Mouse (Mus musculus) right cerebral cortex, postnatal 4 days (tissue): Measurements from ENCODE around the gene F11r.
A peak's percentile ranks its signal among the peaks of the same experiment; 100 is the strongest.

ENCODE experiments used
- DNase-seq: peaks from one replicate; pipeline ENCODE4 v3.0.0-alpha.2; 2022

F11r gene

DNA sequence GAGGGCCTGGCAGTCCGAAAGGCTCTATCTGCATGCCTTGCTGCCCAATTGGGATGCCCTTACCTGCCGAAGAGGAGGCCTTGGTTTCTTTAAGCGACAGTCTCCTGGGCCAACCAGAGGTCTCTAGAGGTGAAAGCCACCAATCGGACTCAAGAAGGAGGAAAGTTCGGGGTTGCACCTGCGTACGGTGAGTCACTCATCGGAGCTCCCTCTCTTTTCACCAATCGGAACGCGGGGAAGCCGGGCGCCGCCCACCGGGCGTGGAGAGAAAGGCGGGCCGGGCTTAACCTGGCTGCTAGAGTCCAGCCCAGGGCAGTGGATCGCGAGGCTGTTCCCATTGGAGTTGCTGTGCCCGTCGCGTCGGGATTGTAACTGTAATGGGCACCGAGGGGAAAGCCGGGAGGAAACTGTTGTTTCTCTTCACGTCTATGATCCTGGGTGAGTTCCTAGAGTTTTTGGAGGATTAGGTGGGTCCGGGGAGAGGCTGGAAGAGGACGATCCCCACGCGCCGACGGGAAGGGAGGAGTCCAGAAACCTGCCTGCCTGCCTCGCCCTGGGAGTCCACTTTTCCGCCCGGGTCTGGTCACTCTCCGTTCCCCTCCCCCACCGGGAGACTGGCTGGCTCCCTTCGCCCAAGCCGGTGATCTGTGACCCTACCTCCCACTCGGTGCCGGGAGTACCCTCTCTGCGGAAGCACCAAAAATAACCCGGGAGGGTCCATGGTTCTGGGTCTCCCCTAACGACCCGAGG is at the start of gene F11r:
Gene F11r (plus strand): TSS at position 272 of the 750 bp plus-strand sequence.
- DNase-seq = no peak

DNA sequence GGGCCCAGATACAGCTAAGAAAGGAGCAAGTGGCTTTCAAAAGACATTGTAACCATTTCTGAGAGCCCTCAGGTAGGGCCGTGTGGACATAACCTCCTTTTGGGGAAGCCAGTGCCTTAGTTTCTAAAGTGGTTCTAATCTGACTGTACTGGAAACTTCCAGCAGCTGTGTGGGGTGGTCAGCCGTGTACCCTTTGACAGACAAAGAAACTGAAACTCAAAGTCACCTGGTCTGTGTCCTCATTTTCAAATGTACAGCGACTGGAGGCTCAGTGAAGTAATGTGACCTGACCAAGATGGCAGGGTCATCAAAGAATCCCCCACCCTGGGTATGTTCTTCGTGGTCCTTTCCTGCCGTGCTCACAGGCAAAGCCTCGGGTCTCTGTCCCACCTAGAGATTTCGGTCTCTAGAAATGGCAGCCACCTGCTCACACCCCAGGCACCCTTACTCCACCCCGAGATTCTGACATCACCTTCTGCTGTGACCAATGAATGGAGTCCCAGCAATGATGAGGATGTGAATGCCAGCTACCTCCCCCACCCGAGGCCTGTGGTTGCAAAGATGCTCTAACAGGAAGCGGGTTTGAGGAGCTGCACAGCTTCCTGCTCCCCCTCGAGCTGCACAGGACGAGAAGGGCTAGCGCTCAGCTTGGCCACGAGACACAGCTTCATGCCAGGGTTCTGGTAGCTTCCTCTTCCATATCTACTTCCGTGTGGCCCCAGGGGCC is 48.8 kb upstream of the F11r start, which contains the start of gene Arhgap30:
Gene Arhgap30 (plus strand): TSS at position 579 of the 727 bp plus-strand sequence.
- no peak for DNase-seq

DNA sequence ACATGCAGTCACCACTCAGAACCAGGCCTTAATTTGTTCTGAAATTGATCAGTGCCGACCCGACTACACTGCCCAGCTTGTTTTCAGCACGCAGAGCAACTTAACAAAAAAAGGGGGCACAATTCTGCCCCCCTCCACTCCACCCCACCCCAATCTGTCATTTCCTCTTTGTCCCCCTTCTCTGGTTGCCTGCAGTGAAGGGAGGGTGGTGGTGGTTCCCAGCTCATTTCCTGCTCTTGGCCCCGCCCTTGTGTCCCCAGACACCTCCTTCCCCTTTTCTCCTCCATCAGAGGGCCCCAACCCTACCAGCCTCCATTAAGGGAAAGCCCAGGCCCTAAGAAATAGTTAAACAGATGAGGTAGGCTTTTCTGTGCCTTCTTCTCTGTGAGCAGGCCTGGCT is 47.2 kb upstream of the F11r start:
- no peak for DNase-seq

DNA sequence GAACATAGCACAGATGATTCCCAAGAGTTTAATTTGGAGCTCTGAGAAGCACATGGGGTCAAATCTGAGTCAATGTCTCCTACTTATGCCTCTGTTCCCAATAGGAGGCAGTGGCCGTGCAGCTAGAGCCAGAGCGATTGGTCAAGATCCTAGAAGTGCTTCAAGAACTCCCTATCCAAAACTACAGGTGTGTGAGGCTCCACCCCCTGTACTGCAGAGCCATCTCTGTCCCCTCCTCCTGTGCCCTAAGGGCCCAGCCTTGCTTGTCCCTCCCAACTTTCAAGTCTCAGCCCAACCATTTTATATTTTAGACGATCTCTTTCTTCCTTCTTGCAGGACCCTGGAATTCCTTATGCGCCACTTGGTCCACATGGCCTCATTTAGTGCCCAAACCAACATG is 35.5 kb upstream of the F11r start:
- no peak for DNase-seq

DNA sequence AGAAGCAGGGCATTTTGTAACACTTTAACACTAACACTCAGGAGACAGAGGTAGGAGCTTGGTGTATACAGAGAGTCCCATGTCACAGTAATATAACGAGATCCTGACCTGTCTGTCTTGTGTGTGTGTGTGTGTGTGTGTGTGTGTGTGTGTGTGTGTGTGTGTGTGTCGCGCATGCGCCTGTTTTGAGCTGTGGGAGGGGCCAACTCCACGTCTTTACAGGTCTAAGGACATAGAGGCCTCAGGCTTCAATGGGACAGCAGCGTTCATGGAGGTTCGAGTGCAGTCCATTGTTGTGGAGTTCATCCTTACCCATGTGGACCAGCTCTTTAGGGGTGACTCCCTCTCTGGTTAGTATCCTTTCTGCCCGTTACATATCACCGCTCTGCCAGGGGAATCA is 34.3 kb upstream of the F11r start:
- no peak for DNase-seq

DNA sequence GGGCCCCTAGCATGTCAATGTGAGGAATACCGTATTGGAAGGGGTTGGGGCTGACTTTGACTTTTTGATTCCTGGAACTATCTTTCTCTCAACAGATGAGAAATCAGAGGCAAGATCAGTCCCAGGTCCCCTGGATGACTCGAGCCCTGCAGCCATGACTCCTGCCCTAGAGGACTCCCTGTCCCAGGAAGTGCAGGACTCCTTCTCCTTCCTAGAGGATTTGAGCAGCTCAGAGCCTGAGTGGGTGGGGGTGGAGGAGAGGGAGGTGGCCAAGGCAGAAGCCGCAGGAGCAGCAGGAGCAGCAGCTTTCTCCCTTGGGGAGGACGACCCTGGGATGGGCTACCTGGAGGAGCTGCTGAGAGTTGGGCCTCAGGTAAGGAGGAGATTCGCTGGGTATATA is 30.1 kb upstream of the F11r start:
- no peak for DNase-seq

DNA sequence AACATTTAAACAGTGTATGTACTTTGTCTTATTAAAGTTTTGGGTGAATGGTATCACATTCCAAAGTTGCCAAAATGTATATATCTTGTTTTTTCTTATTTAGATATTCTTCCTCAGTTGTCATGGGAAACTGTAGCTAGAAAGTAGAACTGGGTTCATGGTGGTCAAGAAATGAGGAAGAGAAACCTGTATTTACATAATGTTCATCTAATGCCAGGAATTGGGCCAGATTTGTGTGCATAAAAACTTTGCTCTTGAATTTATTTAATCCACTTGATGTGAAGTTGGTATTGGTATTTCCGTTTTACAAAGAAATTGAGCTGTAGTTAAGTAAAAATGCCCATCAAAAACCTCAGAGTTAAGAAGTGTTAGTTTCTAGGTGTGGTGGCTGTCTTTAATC is 27.1 kb upstream of the F11r start:
- no peak for DNase-seq

DNA sequence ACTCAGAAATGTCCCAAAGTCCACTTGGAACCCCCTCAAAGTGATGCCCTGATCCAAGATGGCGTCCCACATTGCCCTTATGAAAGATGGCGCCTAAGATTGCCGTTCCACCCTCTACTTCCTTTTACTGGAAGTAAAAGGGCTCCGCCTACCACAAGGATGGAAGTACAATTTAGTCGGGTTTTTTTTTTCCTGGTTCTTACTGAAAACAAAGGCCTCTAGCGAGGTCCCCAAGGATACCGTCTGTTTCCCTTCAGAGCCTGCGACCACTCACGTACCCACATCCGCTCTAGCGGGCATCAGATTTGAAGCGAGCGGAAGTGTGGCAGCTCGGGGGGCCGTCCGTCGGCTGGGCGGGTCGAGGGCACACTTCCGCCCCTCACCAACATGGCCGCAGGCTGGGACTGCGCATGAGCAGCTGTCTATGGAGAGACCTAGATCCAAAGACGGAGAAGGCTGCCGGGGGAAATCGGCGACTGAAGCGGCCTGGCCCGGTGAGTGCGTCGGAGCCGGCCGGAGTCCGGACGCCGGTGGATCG is 26.3 kb upstream of the F11r start, which contains the start of gene Usf1:
Gene Usf1 (plus strand): TSS at position 367 of the 538 bp plus-strand sequence.
- peak; percentile 93 for DNase-seq

DNA sequence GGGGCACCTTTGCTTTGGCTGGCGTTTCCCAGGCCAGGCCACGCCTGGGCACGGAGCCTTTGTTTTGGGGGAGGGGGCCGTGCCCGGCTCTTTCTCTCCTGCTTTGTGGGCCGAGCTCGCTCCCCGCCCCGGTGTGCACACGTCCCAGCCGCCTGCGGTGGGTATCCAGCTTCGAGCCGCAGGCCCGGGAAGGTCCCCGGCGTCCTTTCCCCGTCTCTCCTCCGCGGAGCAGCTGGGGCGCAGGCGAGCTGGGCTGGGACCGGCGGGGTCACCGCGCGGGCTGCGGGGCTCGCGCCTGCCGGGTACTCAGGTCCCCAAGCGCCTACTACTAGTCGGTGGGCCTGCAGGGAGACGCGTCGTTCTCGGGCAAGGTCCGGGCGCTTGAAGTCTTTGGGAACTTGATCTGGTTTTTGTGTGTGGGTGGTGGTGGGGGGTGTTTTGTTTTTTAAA is 25.8 kb upstream of the F11r start:
- no peak for DNase-seq

DNA sequence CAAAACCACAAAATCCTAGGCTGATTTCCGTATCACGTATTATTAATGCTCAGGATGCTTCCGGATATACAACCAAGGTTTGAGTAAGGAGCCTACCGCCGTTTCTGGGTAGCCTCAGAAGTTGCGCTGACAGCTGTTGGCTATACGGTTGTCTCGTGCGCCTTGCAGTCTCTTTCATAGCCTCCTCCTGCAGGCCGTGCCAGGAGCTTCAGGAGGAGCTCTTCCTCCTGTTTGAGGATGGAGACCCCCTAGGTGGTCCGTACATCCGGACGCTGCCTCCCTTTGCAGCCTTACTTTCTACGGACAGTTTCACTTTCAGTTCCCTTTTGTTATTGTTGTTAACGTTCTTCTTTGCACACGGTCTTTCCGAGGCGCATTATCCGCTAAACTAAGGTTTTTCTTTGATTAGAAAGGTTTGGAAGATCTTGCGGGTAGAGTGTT is 25.3 kb upstream of the F11r start:
- DNase-seq = peak; percentile 46

DNA sequence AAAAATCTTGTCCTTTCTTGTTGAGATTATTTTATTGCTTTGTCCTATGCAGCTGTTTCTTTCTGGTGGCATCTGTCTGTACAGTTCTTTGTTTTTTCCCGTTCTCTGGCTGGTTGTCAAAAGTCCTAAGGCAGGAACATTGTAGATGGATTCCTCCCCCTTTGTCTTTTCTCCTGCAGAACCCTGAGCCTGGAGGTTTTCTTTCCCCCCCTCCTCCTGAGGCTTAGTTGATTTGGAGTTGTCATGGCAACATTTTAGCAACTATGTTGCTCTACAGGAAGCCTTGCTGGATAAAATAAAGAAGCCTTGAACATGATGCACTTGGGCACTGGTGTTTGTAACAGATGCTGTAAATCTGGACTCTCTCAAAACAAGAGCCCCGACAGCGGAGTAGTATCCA is 24.9 kb upstream of the F11r start:
- DNase-seq = no peak

DNA sequence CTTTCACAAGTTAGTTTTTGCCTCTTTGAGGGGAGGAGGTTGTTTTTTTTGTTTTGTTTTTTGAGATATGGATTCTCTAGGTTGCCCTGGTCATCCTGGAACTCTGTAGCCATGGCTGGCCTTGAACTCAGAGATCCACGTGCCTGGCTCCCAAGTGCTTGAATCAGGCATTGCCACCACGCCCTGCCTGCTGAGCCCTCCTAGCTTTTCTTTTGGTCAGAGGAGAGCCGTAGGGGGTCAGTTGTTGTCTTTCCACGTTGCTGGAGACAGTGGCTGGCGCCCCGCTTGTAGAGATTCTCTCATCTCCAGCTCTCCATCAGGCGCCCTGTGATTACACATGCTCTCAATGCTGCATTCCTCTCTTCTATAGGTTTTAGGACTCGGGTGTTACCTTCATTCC is 23.7 kb upstream of the F11r start:
- DNase-seq = no peak

DNA sequence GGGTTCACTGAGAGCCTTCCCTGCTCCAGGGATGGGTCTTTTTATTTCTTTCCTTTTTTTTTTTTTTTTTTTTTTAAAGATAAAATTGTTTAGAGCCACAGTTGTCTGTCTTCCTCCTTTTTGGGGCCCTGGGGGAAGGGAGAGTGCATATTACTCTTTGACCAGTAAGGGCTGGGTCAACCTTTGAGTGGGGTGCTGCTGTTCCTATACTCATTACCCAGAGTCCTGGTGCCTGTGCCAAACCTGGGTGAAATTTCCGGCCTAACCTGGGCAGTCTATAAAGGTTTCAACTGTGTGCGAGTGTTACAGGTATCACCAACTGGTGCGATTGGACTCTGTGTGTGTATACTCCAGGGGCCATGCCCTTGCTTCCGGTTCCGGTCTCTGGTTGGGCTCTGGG is 18.7 kb upstream of the F11r start, which contains the start of gene Tstd1:
Gene Tstd1 (plus strand): TSS at position 213 of the 400 bp plus-strand sequence.
- DNase-seq = no peak

DNA sequence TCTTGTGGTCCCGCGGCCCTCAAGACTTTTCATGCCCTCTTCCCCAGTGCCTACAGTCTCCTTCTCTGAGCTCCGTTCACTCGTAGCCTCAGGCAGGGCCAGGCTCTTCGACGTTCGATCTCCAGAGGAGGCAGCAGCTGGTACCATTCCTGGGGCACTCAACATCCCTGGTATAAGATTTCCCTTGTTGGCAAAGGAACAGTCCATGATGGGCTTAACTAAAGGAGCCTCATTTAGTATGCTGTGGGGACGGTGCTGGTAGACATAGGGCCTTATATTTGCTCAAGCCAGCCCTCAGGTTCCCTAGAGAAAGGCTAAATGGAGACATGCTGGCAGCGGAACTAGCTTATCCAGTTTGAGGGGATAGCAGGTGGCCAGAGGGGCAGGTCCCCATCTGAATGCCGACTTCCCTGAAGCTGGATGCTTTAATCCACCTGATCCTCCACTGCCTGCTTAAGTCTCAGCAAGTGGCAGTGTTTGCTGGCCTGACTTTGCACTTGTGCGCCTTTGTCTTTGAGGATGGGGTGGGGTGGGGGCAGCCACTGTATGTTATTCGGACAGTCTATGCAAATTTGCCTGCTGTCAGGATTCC is 17.9 kb upstream of the F11r start:
- no peak for DNase-seq

DNA sequence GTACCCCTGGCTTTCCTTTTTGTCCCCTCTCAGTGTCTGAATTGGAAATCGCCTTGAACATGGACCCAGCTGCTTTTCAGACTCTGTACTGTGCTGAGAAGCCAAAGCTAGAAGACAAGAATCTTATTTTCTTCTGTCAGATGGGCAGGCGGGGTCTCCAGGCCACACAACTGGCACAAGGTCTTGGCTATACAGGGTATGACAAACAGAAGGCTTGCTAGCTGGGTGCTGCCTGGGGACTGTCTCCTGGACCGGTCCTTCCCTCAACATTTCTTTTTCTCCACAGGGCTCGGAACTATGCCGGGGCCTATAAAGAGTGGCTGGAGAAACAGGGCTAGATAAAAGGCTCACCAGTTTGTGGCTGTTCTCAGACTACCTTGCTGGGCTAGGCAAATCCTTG is 17.4 kb upstream of the F11r start:
- DNase-seq = no peak

DNA sequence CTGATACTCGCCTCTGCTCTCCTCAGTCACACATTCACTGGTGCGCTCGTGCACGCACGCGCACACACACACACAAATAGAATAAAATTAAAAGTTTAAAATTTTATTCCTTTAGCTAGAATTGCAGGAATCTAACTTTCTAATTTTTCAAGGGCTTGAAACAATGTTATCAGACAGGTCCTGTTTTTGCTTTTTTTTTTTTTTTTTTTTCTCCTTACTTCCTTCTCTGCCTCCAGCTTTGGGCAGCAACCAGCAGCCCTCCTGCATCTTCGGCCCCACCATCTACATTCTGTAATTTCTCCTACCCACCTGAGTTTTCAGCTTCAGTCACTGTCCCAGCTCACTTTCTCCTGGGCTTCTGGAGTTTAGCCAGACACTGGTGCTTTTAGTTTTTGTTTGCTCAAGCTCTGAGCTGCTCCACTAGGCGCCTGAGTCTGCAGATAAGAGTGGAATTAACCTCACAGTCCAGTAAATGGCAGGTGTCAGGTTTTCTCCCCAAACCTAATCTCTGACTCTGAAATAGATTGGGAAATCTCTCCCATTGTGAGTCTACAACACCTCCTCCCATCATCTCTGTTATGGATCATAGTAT is 14.7 kb upstream of the F11r start:
- DNase-seq = no peak

DNA sequence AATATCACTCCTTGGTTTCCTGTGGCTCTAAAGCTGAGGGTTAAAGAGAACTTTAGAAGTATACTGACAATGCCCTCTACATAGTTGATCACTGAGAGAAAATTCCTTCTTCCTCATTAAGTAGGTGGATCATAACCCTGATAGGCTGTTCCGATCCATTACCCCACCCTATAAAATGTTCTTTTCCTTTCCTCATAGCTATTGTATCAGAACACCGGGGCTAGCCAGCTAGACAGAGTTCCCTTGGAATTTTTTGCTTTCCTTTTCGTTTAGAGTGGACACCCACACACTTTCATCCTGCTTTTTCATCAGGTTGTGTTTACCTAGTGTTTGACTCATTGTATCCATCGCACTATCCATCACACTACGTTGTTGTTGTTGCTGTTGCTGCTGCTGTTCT is 12.7 kb upstream of the F11r start:
- no peak for DNase-seq

DNA sequence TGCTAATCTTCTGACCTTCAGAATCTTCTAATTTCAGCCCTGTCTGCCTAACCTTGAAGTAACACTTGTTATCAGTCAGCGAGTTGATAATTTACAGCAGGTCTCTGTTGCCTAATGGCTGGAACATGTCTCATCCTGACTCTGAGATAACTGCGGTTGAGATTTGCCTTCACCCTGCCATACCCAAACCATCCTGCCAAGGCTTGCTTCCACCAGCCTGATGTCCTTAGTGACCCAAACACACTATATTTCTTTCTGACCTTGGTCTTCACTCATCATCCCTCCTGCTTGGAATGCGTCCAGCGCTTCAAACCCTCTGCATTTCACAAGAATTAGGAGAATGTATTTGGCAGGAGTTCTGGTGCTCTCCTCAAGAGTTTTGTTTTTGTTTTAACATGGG is 12.2 kb upstream of the F11r start:
- DNase-seq = no peak

DNA sequence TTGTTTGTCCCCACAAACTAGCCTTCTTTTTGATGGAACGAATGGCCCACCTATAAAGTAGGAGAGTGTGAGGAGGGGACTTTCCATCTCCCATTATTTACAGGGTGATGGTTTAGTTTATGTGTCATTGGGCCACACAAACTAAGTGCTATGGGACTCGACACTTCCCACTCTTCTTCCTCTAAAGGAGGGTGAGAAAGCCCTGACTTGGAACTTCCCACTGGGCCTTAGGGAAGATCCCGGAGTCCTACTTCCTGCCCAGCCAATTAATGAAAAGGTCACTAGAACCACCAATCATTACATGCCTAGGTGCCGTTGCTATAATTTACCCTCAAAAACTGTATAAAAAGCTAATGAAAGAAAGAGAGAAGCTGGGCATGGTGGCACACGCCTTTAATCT is 5.2 kb upstream of the F11r start:
- no peak for DNase-seq

DNA sequence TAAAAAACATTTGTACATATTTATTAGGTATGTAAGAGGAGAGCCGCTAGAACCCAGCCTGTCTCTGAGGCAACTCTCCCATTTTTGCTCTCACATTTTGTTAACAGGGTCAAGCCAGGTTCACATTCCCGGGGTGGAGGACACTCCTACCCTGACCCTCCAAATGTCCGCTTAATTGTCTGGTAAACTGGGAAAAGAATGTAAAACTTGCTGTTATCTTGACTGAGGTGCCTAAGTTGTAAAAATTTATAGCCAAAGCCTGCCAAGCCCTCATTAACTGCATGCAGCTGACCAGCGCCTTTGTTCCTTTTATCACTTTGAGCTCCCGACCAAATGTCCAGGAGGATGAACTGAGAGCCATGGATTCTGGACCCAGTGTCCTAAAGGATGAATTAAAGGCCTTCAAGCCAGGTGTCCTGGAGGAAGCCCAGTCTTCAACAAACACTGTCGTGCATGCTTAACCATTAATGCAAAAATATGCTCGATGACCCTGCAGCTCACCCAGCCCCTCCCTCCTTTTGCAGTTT is 2.0 kb upstream of the F11r start:
- DNase-seq = no peak

DNA sequence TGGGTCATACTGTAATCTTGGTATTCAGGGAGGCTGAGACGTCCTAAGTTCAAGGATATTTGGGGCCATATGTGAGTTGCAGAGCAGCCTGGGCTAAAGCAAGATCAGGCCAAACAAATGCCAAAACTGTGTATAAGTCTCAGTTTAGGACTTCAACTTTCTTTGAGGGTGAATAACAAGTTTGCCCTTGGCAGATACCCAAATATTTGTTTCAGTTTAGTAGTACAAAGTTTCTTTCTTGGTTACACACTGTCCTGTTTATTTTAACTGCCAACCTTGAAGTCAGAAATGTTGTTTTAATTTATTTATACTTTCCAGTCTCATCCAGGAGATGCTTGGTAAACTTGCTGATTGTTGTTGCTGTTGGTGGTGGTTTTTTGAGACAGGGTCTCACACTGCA is 1.4 kb upstream of the F11r start:
- DNase-seq = no peak

DNA sequence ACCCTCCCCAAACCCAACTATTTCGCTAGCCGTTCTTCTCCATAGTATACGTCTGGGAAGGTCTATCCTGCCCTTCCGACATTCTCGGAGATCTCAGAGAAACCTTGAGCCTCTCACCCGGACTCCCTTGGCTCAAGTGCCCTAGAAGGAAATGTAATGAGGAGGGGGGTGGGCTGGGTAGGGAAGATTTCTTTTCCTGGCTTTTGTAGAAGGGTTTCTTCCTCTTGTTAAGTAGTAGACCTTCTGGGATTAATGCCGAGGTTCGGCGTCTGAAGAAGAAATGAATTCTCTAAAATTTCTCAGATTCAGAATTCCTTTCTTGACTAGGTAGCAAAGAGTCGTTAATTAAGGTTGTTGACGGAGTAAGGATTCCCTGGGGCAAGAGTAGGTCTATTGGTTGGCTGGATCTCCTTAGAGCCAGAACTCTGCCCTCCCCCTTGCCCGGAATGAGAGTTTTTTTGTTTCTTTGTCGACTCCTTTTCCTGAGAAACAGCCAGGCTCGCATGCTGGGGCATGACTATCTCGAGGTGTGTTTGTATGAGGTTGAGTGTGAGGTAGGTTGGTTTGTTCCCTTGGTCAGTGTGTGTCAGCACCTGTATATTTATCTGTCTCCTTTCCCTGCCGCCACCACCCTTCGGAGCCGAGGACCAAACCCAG is 807 bp downstream of the F11r start:
- no peak for DNase-seq
